Mouse (Mus musculus) hindbrain, embryonic 14.5 days (tissue): ENCODE data around the gene Rpl13a. TPM values are rescaled to one million over a fixed set of nuclear protein-coding genes. Genes with fewer than 3 reads are reported as not detected.
A peak's percentile ranks its signal among the peaks of the same experiment; 100 is the strongest.

Experiments used
- ATAC-seq: fragments of 200-750 bp; cut with Nextera tagmentation; 2 replicates; pipeline ENCODE4 v1.8.0; 2017; ENCODE audit warnings: moderate number of reproducible peaks, mild to moderate bottlenecking, moderate TSS enrichment, moderate library complexity; ENCODE audit not compliant: low FRiP score
- DNase-seq: peaks from one replicate; pipeline ENCODE4 v3.0.0-alpha.2; 2015; ENCODE audit warnings: low spot score
- H3K27ac ChIP-seq: fragments of 300-500 bp; sonication (generic); 2 replicates; pipeline ENCODE4 v1.5.1; 2014; ENCODE audit warnings: mild to moderate bottlenecking, moderate library complexity
- H3K27me3 ChIP-seq: fragments of 300-500 bp; sonication (generic); 2 replicates; pipeline ENCODE4 v1.6.1; 2014; ENCODE audit warnings: mild to moderate bottlenecking, low read length, mixed read lengths; ENCODE audit not compliant: control insufficient read depth, insufficient read depth
- H3K36me3 ChIP-seq: fragments of 300-500 bp; sonication (generic); replicated peaks from 2 replicates; pipeline ENCODE4 v1.6.1; 2014; ENCODE audit not compliant: control insufficient read depth, insufficient read depth
- H3K4me1 ChIP-seq: fragments of 300-500 bp; sonication (generic); replicated peaks from 2 replicates; pipeline ENCODE4 v1.6.1; 2014; ENCODE audit warnings: antibody characterized with exemption, low read length, mixed read lengths; ENCODE audit not compliant: control insufficient read depth, insufficient read depth
- H3K4me2 ChIP-seq: fragments of 300-500 bp; sonication (generic); replicated peaks from 2 replicates; pipeline ENCODE4 v1.6.1; 2014; ENCODE audit warnings: mild to moderate bottlenecking, moderate library complexity
- H3K4me3 ChIP-seq: fragments of 300-500 bp; sonication (generic); replicated peaks from 2 replicates; pipeline ENCODE4 v1.5.1; 2014; ENCODE audit warnings: mild to moderate bottlenecking, low read length
- H3K9ac ChIP-seq: fragments of 300-500 bp; sonication (generic); 2 replicates; pipeline ENCODE4 v1.6.1; 2014
- H3K9me3 ChIP-seq: fragments of 300-500 bp; sonication (generic); 2 replicates; pipeline ENCODE4 v1.6.1; 2016; ENCODE audit warnings: low read length; ENCODE audit not compliant: control insufficient read depth
- WGBS: fragments of 180-500 bp; shearing (Covaris S2); extraction: QIAGEN DNeasy Blood & Tissue Kit; methylation state at CpG from one replicate; pipeline ENCODE4 v1.1.7; 2014; 5-methylcytosine and 5-hydroxymethylcytosine counted together
- polyA plus RNA-seq: library from polyadenylated mRNA; unstranded; fragments of >200 nt; fragmentation: Nextera tagmentation; extraction: Ambion mirVana; gene quantifications from 2 replicates; pipeline ENCODE4 v1.2.1, GENCODE M21; 2014

The Rpl13a gene
- polyA plus RNA-seq, 1 experiment from 2014 or later: 835 TPM

DNA sequence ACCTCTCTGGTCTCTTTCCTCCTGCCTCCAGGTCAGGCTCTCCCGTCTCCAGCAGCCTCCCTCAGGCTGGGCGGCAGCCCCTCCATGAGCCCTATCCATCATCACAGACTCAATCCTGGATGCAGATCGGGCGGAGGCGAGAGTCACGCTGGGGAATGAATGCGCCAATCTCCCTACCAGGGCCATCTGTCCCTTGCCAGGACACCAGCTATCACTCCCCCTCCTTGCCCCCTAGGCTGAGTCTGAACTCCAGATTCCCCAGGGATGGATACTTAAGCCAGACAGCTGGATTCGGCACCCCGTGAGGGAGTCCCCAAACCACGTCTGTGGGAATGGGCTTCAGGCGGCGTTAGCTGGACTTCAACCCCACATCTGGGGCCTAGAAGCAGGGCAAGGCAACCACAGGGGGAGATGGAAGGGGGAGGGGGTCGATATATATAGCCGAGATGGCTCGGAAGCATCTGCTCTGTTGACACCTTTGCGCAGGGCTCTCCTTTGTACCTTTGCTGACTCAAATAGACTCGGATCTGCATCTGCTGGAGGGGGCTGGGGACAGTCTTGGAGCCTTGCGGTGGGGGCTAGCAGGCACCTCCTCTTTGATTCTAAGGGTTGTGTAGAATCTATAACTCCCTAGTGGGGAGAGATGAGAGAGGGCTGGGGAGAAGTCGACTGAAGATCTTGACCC, 39.3 kb upstream of the Rpl13a start:
- Histone ChIP-seq H3K27me3 (peaks cover 85% of the 10 kb centered on the region), H3K9ac (no peak overlapping the region; the same call in 1 of the 2 replicates), H3K27ac (no peak overlapping the region), H3K9me3 (0 out of 2 replicates have a peak, but pooled peaks cover 6% of the 10 kb centered on the region), H3K4me1 (peaks cover 18% of the 10 kb centered on the region; the same call in 1 of the 2 replicates), H3K4me3 (no peak overlapping the region), H3K4me2 (peak overlapping the region; percentile 22; the same call in 1 of the 2 replicates), H3K36me3 (no peaks in the 10 kb centered on the region)
- ATAC-seq: no peak
- under 1% methylated on average over 19 of the region's 19 CpGs for WGBS
- no peak for DNase-seq

DNA sequence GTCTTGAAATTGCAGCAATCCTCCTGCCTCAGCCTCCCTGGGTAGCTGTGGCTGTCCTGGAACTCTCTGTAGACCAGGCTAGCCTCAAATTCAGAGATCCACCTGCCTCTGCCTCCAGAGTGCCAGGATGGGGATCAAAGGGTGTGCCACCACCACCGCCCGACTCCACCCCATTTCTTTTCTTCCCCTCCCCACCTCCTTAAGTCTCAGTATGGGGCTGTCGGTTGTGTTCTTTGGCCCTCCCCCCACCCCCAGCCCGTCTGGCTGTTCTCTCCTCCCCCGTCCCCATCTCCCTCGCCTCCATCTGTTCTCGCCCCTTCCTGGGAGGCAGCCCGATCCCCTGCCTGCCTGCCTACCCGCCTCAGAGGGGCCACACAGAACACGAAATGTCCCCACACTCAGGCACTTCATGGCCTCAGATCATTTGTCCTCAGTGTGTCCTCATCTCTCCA, 38.4 kb upstream of the Rpl13a start:
- H3K9me3 ChIP-seq: 0 out of 2 replicates have a peak, but pooled peaks cover 6% of the 10 kb centered on the region
- peaks cover 81% of the 10 kb centered on the region for H3K27me3 ChIP-seq
- H3K36me3 ChIP-seq: no peaks in the 10 kb centered on the region
- WGBS: 24% methylated on average over 10 of the region's 10 CpGs
- H3K4me3 ChIP-seq: no peak overlapping the region
- H3K9ac ChIP-seq: no peak overlapping the region
- H3K27ac ChIP-seq: no peak overlapping the region
- no peak overlapping the region for H3K4me2 ChIP-seq
- H3K4me1 ChIP-seq: peaks cover 27% of the 10 kb centered on the region
- DNase-seq (no peak), ATAC-seq (no peak)

DNA sequence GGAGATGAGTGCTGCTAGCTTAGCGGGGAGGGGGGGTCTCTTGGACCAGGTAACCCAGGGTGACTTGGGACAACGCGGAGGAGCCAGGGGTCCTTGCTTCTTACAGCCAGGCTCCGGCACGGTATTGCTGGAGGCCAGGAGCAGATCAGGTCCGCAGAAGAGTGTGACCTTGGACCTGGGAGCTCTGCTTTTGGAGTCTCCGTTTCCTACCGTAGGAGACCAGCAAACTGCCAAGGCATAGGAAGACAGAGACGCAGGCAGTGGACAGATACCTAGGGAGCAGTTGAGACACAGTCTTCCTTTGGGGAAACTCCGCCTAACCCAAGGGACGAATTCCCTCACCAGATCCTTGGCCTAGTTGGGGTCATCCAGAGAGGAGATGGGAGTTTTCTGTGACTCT, 37.1 kb upstream of the Rpl13a start:
- 45% methylated on average over 11 of the region's 11 CpGs for WGBS
- no peak for ATAC-seq
- H3K9ac ChIP-seq: no peak overlapping the region

DNA sequence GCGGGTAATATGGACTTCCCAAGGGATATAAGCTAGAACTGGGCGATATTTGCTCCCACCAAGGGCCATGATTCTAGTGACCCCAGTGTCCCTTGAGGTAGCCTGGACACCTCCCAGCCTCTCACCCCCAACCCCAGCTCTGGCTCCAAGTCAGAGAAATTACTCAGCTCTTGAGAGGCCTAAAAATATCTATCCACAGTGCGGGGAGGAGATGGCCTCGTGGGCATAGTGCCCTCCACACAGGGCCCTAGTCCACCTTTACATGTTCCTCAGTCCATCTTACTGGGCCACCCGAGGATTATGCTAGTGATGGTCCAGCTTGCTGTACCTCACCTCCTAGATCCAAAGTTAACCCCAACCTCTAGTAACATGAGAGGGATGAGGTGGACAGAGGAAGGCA, 36.3 kb upstream of the Rpl13a start:
- Histone ChIP-seq H3K9ac (no peak overlapping the region), H3K4me2 (no peak overlapping the region), H3K36me3 (0 out of 2 replicates have a peak, but pooled peaks cover 9% of the 10 kb centered on the region), H3K9me3 (0 out of 2 replicates have a peak, but pooled peaks cover 5% of the 10 kb centered on the region), H3K27ac (no peak overlapping the region), H3K4me3 (no peak overlapping the region), H3K27me3 (peaks cover 74% of the 10 kb centered on the region), H3K4me1 (peaks cover 28% of the 10 kb centered on the region)
- no peak for ATAC-seq
- WGBS: 69% methylated on average over 5 of the region's 5 CpGs
- DNase-seq: no peak

More for the DNA sequence above, 37.1 kb upstream of the Rpl13a start:
- peaks cover 80% of the 10 kb centered on the region for H3K27me3 ChIP-seq
- DNase-seq: no peak
- no peaks in the 10 kb centered on the region for H3K36me3 ChIP-seq
- H3K4me1 ChIP-seq: peaks cover 28% of the 10 kb centered on the region
- H3K4me3 ChIP-seq: no peak overlapping the region
- no peak overlapping the region for H3K4me2 ChIP-seq
- no peak overlapping the region for H3K27ac ChIP-seq
- 0 out of 2 replicates have a peak, but pooled peaks cover 6% of the 10 kb centered on the region for H3K9me3 ChIP-seq

DNA sequence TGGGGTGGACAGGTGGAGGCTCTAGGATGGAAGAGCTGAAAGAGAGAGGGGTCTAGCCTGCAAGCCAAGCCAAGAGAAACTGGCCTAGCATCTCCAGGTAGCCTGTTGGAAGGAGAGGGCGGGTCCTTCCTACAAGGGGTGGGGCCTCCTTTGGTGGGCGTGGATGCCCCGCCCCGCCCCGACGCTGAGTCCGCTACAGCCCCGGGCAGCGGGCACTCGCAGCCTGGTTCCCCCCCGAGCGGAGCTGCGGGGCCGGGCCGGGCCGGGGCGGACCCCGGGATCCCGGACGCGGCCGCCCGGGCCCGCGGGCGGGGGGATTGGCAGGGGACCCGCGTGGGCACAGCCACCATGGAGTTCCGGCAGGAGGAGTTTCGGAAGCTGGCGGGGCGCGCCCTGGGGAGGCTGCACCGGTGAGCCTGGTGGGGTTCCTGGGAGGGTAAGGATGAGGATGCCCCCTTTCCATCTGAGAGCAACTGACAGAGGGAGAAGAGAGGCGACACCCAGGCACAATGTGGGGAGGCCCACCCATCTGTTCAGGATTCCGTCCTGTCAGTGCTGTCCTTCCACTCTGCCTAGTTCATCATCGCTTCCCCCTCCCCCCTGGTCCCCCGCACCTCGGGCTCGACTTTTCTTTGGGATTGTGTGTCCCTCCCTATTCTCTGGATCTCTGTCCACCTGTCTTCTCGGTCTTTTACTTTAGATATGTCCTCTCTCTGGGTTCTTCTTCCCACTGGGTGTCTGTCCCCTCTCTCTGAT, 35.4 kb upstream of the Rpl13a start, which contains the start of gene Slc17a7:
TSS of gene Slc17a7 (plus strand) at position 215 of the 756 bp plus-strand sequence.
- H3K4me2 ChIP-seq: peak within 1 kb of the TSS; percentile 54
- peaks cover 17% of the 10 kb centered on the region; the same call in 1 of the 2 replicates for H3K36me3 ChIP-seq
- H3K4me3 ChIP-seq: peak within 1 kb of the TSS; percentile 25
- ATAC-seq: no peak
- H3K27ac ChIP-seq: no peak within 1 kb of the TSS
- no peaks in the 10 kb centered on the region for H3K9me3 ChIP-seq
- peaks cover 28% of the 10 kb centered on the region for H3K4me1 ChIP-seq
- peaks cover 65% of the 10 kb centered on the region for H3K27me3 ChIP-seq
- 3% methylated on average over 36 of the region's 41 CpGs for WGBS
- no peak for DNase-seq
- H3K9ac ChIP-seq: peak within 1 kb of the TSS; percentile 42

DNA sequence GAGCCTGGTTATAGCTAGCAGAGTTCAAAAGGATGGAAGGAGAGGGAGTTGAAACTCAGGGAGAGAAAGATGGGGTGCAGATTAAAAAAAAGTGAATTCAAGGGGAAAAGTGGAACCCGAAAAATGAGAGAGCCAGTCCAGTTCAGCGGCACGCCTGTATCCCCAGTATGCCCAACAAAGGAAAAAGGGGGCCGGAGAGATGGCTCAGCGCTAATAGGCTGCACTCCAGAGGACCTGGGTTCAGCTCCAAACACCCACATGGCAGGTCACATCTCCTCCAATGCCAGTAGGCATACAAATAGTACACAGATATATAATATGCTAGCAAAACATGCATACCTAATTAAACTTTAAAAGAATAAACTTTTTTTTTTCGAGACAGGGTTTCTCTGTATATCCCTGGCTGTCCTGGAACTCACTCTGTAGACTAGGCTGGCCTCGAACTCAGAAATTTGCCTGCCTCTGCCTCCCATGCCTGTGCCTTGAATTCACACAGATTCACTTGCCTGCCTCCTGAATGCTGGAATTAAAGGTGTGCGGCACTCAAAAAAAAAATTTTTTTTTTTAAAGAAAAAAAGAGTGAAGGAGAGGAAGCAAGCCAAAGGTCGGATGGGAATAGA, 34.5 kb upstream of the Rpl13a start:
- Histone ChIP-seq H3K9me3 (no peaks in the 10 kb centered on the region), H3K9ac (no peak overlapping the region), H3K36me3 (peaks cover 22% of the 10 kb centered on the region; the same call in 1 of the 2 replicates), H3K4me2 (no peak overlapping the region), H3K27me3 (peaks cover 57% of the 10 kb centered on the region), H3K4me3 (no peak overlapping the region), H3K4me1 (peaks cover 23% of the 10 kb centered on the region), H3K27ac (no peak overlapping the region)
- no peak for ATAC-seq
- DNase-seq: no peak
- 79% methylated on average over 9 of the region's 9 CpGs for WGBS

DNA sequence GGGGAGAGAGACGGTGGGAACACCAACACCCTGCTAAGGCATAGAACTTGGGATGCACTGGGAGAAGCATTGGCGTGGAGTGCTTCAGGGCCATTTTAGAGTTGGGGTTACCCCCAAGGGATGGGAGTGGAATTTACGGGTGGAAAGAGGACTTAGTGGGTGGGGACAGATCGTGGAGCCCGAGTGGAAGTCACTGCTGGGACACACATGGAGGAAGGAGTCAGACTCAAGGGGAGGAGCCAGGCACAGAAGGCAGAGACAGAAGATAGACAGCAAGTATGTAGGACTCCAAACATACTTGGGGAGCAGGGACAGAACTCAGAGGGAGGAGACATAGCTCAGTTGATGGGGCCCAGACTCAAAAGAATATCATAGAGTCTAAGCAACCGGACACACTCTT, 34.0 kb upstream of the Rpl13a start:
- peaks cover 18% of the 10 kb centered on the region for H3K4me1 ChIP-seq
- peaks cover 22% of the 10 kb centered on the region for H3K36me3 ChIP-seq
- H3K9ac ChIP-seq: 0 out of 2 replicates have a peak overlapping the region, but pooled peaks have one; percentile 26
- H3K9me3 ChIP-seq: no peaks in the 10 kb centered on the region
- peak overlapping the region; percentile 34 for H3K4me3 ChIP-seq
- peaks cover 52% of the 10 kb centered on the region for H3K27me3 ChIP-seq
- ATAC-seq (no peak), DNase-seq (no peak)
- H3K27ac ChIP-seq: no peak overlapping the region
- 28% methylated on average over 6 of the region's 6 CpGs for WGBS
- peak overlapping the region; percentile 70 for H3K4me2 ChIP-seq

DNA sequence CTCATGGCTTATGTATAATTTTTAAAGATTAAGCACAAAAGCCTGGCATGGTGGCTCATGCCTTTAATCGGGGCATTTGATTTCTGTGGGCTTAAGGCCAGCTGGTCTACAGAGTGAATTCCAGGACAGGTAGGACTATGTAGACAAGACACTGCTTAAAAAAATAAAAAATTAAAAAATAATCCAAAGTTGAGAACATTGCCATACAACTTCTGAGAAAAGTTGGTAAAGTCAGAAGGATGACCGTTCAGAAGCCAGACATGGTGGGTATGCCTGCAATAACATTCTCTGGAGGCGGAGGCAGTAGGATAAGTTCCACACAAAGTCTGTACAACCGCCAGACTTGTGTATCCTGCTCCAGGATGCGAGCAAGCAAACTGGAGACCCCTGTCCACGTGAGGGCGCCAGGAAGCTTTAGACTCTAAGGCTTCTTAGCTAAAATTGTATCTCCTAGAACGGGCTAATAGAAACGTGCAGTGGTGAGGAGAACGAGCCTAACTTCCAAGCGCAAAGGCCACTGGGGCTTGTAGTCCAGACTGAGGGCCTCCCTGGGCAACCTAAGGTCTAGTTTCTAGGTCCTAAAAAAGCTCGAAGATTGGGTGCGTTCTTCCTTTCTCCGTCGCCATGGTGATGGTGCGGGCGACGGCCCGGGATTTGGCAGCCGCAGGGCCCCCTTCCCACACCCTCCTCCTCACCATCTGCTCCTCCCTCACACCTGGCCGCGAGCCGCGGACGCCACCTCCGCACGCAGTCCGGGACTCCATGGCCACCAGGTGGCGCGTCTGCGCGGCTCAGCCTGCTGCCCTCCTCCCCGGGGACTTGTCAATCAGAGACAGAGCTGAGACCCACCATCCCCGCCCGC, 33.3 kb upstream of the Rpl13a start:
- H3K4me2 ChIP-seq: peak overlapping the region; percentile 70
- peaks cover 18% of the 10 kb centered on the region for H3K4me1 ChIP-seq
- H3K9ac ChIP-seq: 0 out of 2 replicates have a peak overlapping the region, but pooled peaks have one; percentile 26
- peak; percentile 90 for DNase-seq
- H3K4me3 ChIP-seq: peak overlapping the region; percentile 34
- 5% methylated on average over 35 of the region's 35 CpGs for WGBS
- peak; percentile 92 for ATAC-seq
- peaks cover 22% of the 10 kb centered on the region for H3K36me3 ChIP-seq
- H3K9me3 ChIP-seq: no peaks in the 10 kb centered on the region
- peaks cover 44% of the 10 kb centered on the region for H3K27me3 ChIP-seq
- H3K27ac ChIP-seq: 0 out of 2 replicates have a peak overlapping the region, but pooled peaks have one; percentile 20
